Mouse (Mus musculus) midbrain, embryonic 12.5 days (tissue): Measurements from ENCODE around the gene Tpsb2. TPM values are rescaled to one million over a fixed set of nuclear protein-coding genes. Genes with fewer than 3 reads are reported as not detected.

ENCODE experiments used
- polyA plus RNA-seq: library from polyadenylated mRNA; unstranded; fragments of >200 nt; fragmentation: Nextera tagmentation; extraction: Ambion mirVana; gene quantifications from 2 replicates; pipeline ENCODE4 v1.2.1, GENCODE M21; 2016

Tpsb2 gene
- polyA plus RNA-seq, 1 experiment from 2014 or later = not detected

Other genes with a start within 250 kb of the Tpsb2 start
- gene Ptx4, start 245.5 kb upstream of the Tpsb2 start, polyA plus RNA-seq = not detected in 2 replicates
- 26.8 and 28.7 TPM in 2 replicates for gene Clcn7, start 232.9 kb upstream of the Tpsb2 start, polyA plus RNA-seq
- gene Ccdc154, start 203.8 kb upstream of the Tpsb2 start, polyA plus RNA-seq = not detected in 2 replicates
- not detected in 2 replicates for gene Gm38655, start 190.8 kb upstream of the Tpsb2 start, polyA plus RNA-seq
- 33.4 and 33.6 TPM in 2 replicates for gene BC003965, start 181.8 kb upstream of the Tpsb2 start, polyA plus RNA-seq
- 10.0 and 10.9 TPM in 2 replicates for gene Unkl, start 177.9 kb upstream of the Tpsb2 start, polyA plus RNA-seq
- 66.8 and 68.4 TPM in 2 replicates for gene Gnptg, start 126.2 kb upstream of the Tpsb2 start, polyA plus RNA-seq
- 67.2 and 67.7 TPM in 2 replicates for gene Tsr3, start 126.1 kb upstream of the Tpsb2 start, polyA plus RNA-seq
- gene Baiap3, start 109.9 kb upstream of the Tpsb2 start, polyA plus RNA-seq = 4.2 and 4.6 TPM in 2 replicates
- gene Ube2i, start 91.7 kb upstream of the Tpsb2 start, polyA plus RNA-seq = 818 and 823 TPM in 2 replicates
- gene Prss34, start 67.9 kb upstream of the Tpsb2 start, polyA plus RNA-seq = not detected in 2 replicates
- gene Prss28, start 57.7 kb upstream of the Tpsb2 start, polyA plus RNA-seq = not detected in 2 replicates
- gene Prss29, start 47.7 kb upstream of the Tpsb2 start, polyA plus RNA-seq = not detected in 2 replicates
- not detected in 2 replicates for gene Tpsab1, start 20.7 kb upstream of the Tpsb2 start, polyA plus RNA-seq
- 0.22 and 0.92 TPM in 2 replicates for gene Tpsg1, start 3.0 kb downstream of the Tpsb2 start, polyA plus RNA-seq
- gene Cacna1h, start 67.5 kb downstream of the Tpsb2 start, polyA plus RNA-seq = 9.7 and 10.4 TPM in 2 replicates
- 0.14 and 0.22 TPM in 2 replicates for gene Tekt4, start 88.3 kb downstream of the Tpsb2 start, polyA plus RNA-seq
- 0.11 TPM in 1 of 2 replicates, not detected in the other for gene Sstr5, start 131.0 kb downstream of the Tpsb2 start, polyA plus RNA-seq
- gene Sox8, start 204.4 kb downstream of the Tpsb2 start, polyA plus RNA-seq = 3.2 and 4.7 TPM in 2 replicates
- 20.5 and 21.5 TPM in 2 replicates for gene Lmf1, start 212.8 kb downstream of the Tpsb2 start, polyA plus RNA-seq